Mouse (Mus musculus) urinary bladder, postnatal 36 days (tissue): Measurements from ENCODE around the gene Ifrd1.
"Not testable (repeated sequence)": the region's sequence is repeated elsewhere in the genome, so short reads cannot be mapped to it uniquely, and the experiment has no call there.

Experiments
- DNase-seq, 2 experiments: peaks; one replicate each; pipeline ENCODE4 v3.0.0; 2022; ENCODE audit warnings: low spot score in 2 of 2, mixed read lengths in 1 of 2

The Ifrd1 gene

GRCm38 (mm10) chr12:40248454-40249180 lies at the start of gene Ifrd1:
Gene Ifrd1 (minus strand): TSS chr12:40248504.
- DNase-seq = no peak

GRCm38 (mm10) chr12:40286539-40286938 lies 38.2 kb upstream of the Ifrd1 start:
- no peak for DNase-seq

- DNase-seq = no peak
Measured at GRCm38 (mm10) chr12:40280596-40281325, 32.5 kb upstream of the Ifrd1 start.

GRCm38 (mm10) chr12:40277581-40277980 lies 29.3 kb upstream of the Ifrd1 start:
- DNase-seq = no peak

GRCm38 (mm10) chr12:40274931-40275330 lies 26.6 kb upstream of the Ifrd1 start:
- DNase-seq = no peak

- DNase-seq = no peak
Measured at GRCm38 (mm10) chr12:40273339-40273738, 25.0 kb upstream of the Ifrd1 start.

GRCm38 (mm10) chr12:40272710-40273109 lies 24.4 kb upstream of the Ifrd1 start:
- DNase-seq = no peak

- no peak for DNase-seq
Measured at GRCm38 (mm10) chr12:40268313-40268712, 20.0 kb upstream of the Ifrd1 start.

- DNase-seq = no peak
Measured at GRCm38 (mm10) chr12:40263712-40264111, 15.4 kb upstream of the Ifrd1 start.

- DNase-seq = no peak
Measured at GRCm38 (mm10) chr12:40263006-40263405, 14.7 kb upstream of the Ifrd1 start.

- DNase-seq = no peak
Measured at GRCm38 (mm10) chr12:40258462-40259000, 10.2 kb upstream of the Ifrd1 start.

GRCm38 (mm10) chr12:40257226-40257625 lies 8.9 kb upstream of the Ifrd1 start:
- DNase-seq = peak; percentile 70 to 82

GRCm38 (mm10) chr12:40256543-40256942 lies 8.2 kb upstream of the Ifrd1 start:
- DNase-seq = no peak

- DNase-seq = no peak
Measured at GRCm38 (mm10) chr12:40256033-40256432, 7.7 kb upstream of the Ifrd1 start.

- not testable (repeated sequence) for DNase-seq
Measured at GRCm38 (mm10) chr12:40255310-40255709, 7.0 kb upstream of the Ifrd1 start.

GRCm38 (mm10) chr12:40254729-40255128 lies 6.4 kb upstream of the Ifrd1 start:
- DNase-seq = no peak

- DNase-seq = no peak
Measured at GRCm38 (mm10) chr12:40253241-40253640, 4.9 kb upstream of the Ifrd1 start.

- DNase-seq = peak in 1 of 2 experiments; percentile 11
Measured at GRCm38 (mm10) chr12:40250256-40250655, 2.0 kb upstream of the Ifrd1 start.

GRCm38 (mm10) chr12:40247976-40248375 lies 328 bp downstream of the Ifrd1 start:
- peak; percentile 11 to 43 for DNase-seq

GRCm38 (mm10) chr12:40247384-40247783 lies 920 bp downstream of the Ifrd1 start:
- DNase-seq = no peak

GRCm38 (mm10) chr12:40245434-40245970 lies 2.8 kb downstream of the Ifrd1 start:
- DNase-seq = peak in 1 of 2 experiments; percentile 9

GRCm38 (mm10) chr12:40244926-40245325 lies 3.4 kb downstream of the Ifrd1 start:
- DNase-seq = no peak
